Mouse (Mus musculus) thymus, adult 2 months (tissue): Measurements from ENCODE around the gene Hpcal1.

Source experiments
- CTCF ChIP-seq: fragments of 200-500 bp; IDR thresholded peaks from 2 replicates; pipeline ENCODE4 v1.5.1; 2012; ENCODE audit warnings: mild to moderate bottlenecking, control low read depth, low read length, moderate library complexity, borderline replicate concordance; ENCODE audit not compliant: control insufficient read depth, poor library complexity, insufficient read depth; ENCODE audit errors: extremely low read depth
- POLR2A ChIP-seq: fragments of 200-500 bp; IDR thresholded peaks from 2 replicates; pipeline ENCODE4 v1.6.1; 2012; ENCODE audit warnings: mild to moderate bottlenecking, low read length, control low read depth, moderate library complexity; ENCODE audit not compliant: control insufficient read depth, poor library complexity, insufficient read depth; ENCODE audit errors: extremely low read depth

- TF ChIP-seq POLR2A (no peak), CTCF (no peak)
These were observed 6.3 kb upstream of the Hpcal1 start for GRCm38 (mm10) chr12:17684315-17684714.
